Mouse (Mus musculus): Measurements from ENCODE around the gene Btbd1. TPM values are rescaled to one million over a fixed set of nuclear protein-coding genes. Genes with fewer than 3 reads are reported as not detected.

Btbd1 gene
- total and polyA plus RNA-seq, 2 experiments from 2014 or later = 92.5 to 112 TPM

DNA sequence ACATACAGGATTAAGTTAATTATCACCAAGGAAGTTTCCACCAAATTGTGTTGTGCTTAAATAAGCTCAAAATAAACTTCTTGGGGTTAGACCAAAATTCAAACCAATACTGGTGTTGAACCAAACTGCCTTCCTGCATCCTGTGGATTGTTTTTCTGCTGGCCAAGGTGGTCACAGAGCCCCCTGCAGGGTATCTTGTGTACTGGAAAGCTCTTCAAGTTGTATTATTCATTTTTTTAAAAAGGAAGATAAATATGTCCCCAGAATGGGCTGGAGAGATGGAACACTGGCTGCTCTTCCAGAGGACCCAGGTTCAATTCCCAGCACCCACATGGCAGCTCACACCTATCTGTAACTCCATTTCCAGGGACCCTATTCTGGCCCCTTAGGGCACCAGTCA lies 5.6 kb upstream of the Btbd1 start:
- DNase-seq (ENCODE audit: low spot score) = no peak
- H3K9ac ChIP-seq (replicated peaks; ENCODE audit: low read length, poor library complexity, severe bottlenecking) = no peak overlapping the region
- TF ChIP-seq CTCF (IDR thresholded peaks at IDR 0.05) = no peak
- H3K9me3 ChIP-seq (ENCODE audit: low read length) = no peaks in the 10 kb centered on the region
- H3K4me3 ChIP-seq (ENCODE audit: low read depth, low read length) = no peak overlapping the region
- no peaks in the 10 kb centered on the region for H3K4me1 ChIP-seq (ENCODE audit: insufficient read depth, low read length)
- ATAC-seq (ENCODE audit: low FRiP score) = no peak
- H3K4me2 ChIP-seq (ENCODE audit: low read depth, low read length, poor library complexity, severe bottlenecking) = no peak overlapping the region
- H3K36me3 ChIP-seq (ENCODE audit: insufficient read depth, low read length) = no peaks in the 10 kb centered on the region
- H3K27me3 ChIP-seq (ENCODE audit: insufficient read depth, low read length) = no peaks in the 10 kb centered on the region
- no peak overlapping the region for H3K27ac ChIP-seq (ENCODE audit: low read depth, low read length)

DNA sequence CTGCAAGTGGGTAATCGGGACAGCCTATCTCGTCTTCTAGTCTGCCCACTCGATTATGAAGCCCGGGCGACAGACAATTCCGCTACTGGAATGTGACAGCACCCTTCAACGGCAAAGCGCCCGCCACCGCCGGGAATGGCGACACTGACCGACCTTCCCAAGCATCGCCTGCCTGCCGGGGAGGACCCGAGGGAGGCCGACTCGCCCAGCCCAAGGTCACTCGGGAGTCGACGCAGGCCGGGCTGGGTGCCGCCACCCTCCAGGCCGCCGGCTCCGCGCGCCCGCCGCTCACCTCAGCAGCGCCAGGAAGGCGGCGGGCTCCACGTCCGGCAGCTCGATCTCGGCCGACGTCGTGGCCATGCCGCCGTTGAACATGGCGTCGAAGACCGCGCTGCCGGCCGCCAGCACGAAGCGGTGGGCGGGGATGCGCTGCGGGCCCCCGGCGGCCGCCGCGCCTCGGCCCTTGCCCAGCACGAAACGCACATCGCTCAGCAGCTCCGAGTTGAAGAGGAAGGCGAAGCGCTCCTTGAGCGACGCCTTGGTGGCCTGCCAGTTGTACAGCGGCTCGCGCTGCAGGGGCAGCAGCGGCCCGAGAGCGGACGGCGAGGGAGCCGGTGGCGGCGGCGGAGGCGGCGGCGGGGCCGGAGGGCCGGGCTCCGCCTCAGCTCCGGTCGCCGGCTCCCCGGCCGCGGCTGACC lies 401 bp downstream of the Btbd1 start:
- DNase-seq (ENCODE audit: low spot score) = peak; percentile 51
- peak overlapping the region; percentile 77 for H3K4me3 ChIP-seq (ENCODE audit: low read depth, low read length)
- no peak; the same call in none of the 2 replicates for ATAC-seq (ENCODE audit: low FRiP score)
- peak overlapping the region; percentile 86 for H3K9ac ChIP-seq (replicated peaks; ENCODE audit: low read length, poor library complexity, severe bottlenecking)
- H3K4me2 ChIP-seq (ENCODE audit: low read depth, low read length, poor library complexity, severe bottlenecking) = peak overlapping the region; percentile 78
- peak overlapping the region; percentile 96 for H3K27ac ChIP-seq (ENCODE audit: low read depth, low read length)
- TF ChIP-seq CTCF (IDR thresholded peaks at IDR 0.05) = no peak
- under 1% methylated on average over 60 of the region's 91 CpGs for WGBS
- H3K36me3 ChIP-seq (ENCODE audit: insufficient read depth, low read length) = no peaks in the 10 kb centered on the region
- H3K27me3 ChIP-seq (ENCODE audit: insufficient read depth, low read length) = no peaks in the 10 kb centered on the region
- no peaks in the 10 kb centered on the region for H3K9me3 ChIP-seq (ENCODE audit: low read length)
- peaks cover 20% of the 10 kb centered on the region; the same call in 1 of the 2 replicates for H3K4me1 ChIP-seq (ENCODE audit: insufficient read depth, low read length)

DNA sequence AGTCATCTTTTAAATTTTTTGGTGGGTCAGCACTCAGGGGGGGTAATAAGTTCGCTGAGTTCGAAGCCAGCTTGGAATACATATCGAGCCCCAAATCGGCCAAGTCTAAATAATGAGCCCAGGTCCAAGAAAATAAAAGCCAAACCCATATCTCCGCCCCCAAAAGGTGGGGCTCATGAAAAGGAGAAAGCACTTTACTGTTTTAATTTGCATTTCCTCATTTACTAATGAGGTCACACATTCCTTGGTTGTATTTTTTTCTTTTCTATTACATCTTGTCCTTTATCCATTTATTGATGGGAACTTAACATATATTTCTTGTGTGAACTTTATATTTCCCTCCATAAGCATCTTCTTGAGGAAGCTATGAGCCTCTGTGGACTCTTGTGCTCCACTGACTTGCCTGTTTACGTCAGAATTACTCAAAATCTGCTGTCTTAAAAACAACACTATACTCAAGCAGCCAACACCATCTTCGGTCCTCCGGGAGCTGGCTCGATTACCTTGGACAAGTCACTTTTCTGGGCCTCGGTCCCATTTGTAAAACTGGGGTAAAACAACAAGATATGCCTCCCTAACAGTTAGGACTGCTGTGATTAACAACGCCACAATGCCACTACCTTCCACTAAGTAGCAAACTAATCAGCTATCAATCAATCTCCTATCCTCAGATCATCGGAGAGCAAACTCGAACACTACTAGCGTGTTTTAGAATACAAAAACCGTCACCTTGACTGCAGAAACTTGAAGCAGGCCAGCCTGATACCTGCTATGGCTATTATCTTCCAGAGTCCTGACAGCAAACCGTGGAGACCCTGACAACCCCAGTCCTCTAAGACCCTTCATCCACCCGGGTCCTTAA lies 1.2 kb downstream of the Btbd1 start:
- H3K4me1 ChIP-seq (ENCODE audit: insufficient read depth, low read length) = peaks cover 20% of the 10 kb centered on the region; the same call in 1 of the 2 replicates
- H3K4me3 ChIP-seq (ENCODE audit: low read depth, low read length) = peak overlapping the region; percentile 77
- WGBS = 20% methylated on average over 17 of the region's 17 CpGs
- ATAC-seq (ENCODE audit: low FRiP score) = 0 out of 2 replicates have a peak, but pooled peaks have one; percentile 9
- H3K36me3 ChIP-seq (ENCODE audit: insufficient read depth, low read length) = no peaks in the 10 kb centered on the region
- peak; percentile 36 for DNase-seq (ENCODE audit: low spot score)
- no peaks in the 10 kb centered on the region for H3K9me3 ChIP-seq (ENCODE audit: low read length)
- TF ChIP-seq CTCF (IDR thresholded peaks at IDR 0.05) = no peak
- peak overlapping the region; percentile 86 for H3K9ac ChIP-seq (replicated peaks; ENCODE audit: low read length, poor library complexity, severe bottlenecking)
- H3K27me3 ChIP-seq (ENCODE audit: insufficient read depth, low read length) = no peaks in the 10 kb centered on the region
- H3K27ac ChIP-seq (ENCODE audit: low read depth, low read length) = peak overlapping the region; percentile 96
- H3K4me2 ChIP-seq (ENCODE audit: low read depth, low read length, poor library complexity, severe bottlenecking) = peak overlapping the region; percentile 78

DNA sequence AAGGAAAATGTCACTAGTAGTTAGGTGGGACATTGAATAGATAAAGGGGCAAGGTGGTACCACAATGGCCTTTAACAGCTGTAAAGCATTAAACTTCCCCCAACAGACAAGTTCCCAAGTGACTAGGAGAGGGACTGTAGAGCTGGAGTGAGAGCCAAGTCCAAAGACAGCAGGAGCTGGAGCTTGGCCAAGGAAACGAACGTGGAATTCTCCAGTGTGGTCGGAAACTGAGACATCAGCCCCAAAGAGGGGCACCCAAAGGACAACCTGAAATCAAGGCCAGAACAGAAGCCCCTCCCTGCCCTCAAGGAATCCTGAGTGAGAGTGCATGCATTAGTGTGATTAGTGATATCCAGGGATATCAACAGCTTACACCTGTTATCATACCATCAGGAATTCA lies 3.9 kb downstream of the Btbd1 start:
- TF ChIP-seq CTCF (IDR thresholded peaks at IDR 0.05) = no peak
- H3K27me3 ChIP-seq (ENCODE audit: insufficient read depth, low read length) = no peaks in the 10 kb centered on the region
- no peak overlapping the region for H3K27ac ChIP-seq (ENCODE audit: low read depth, low read length)
- no peak for ATAC-seq (ENCODE audit: low FRiP score)
- H3K36me3 ChIP-seq (ENCODE audit: insufficient read depth, low read length) = no peaks in the 10 kb centered on the region
- H3K4me3 ChIP-seq (ENCODE audit: low read depth, low read length) = no peak overlapping the region
- no peak overlapping the region for H3K9ac ChIP-seq (replicated peaks; ENCODE audit: low read length, poor library complexity, severe bottlenecking)
- H3K9me3 ChIP-seq (ENCODE audit: low read length) = no peaks in the 10 kb centered on the region
- H3K4me1 ChIP-seq (ENCODE audit: insufficient read depth, low read length) = peaks cover 20% of the 10 kb centered on the region; the same call in 1 of the 2 replicates
- DNase-seq (ENCODE audit: low spot score) = no peak
- 41% methylated on average over 3 of the region's 3 CpGs for WGBS
- H3K4me2 ChIP-seq (ENCODE audit: low read depth, low read length, poor library complexity, severe bottlenecking) = peak overlapping the region; percentile 37

DNA sequence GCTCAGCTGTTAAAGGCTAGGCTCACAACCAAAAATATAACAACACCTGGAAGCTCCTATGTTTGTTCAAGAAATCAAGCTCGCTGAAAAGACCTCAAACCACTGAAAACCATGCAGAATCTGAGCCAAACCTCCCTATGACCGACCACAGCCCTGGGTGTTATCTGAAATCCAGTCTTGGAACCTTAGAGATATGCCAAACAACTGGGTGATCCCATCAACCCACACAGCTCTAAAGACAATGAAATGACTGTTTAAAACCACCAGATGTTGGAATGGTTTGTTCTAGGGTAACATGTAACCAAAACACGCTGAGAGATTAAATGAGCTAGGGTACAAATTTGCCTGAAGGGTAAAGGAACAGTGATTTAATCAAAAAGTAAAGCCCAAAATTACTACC lies 4.3 kb downstream of the Btbd1 start:
- H3K9me3 ChIP-seq (ENCODE audit: low read length) = no peaks in the 10 kb centered on the region
- no peak overlapping the region for H3K9ac ChIP-seq (replicated peaks; ENCODE audit: low read length, poor library complexity, severe bottlenecking)
- H3K27ac ChIP-seq (ENCODE audit: low read depth, low read length) = no peak overlapping the region
- ATAC-seq (ENCODE audit: low FRiP score) (no peak), DNase-seq (ENCODE audit: low spot score) (no peak)
- no peaks in the 10 kb centered on the region for H3K27me3 ChIP-seq (ENCODE audit: insufficient read depth, low read length)
- H3K4me2 ChIP-seq (ENCODE audit: low read depth, low read length, poor library complexity, severe bottlenecking) = peak overlapping the region; percentile 37; the same call in 1 of the 2 replicates
- peaks cover 20% of the 10 kb centered on the region; the same call in 1 of the 2 replicates for H3K4me1 ChIP-seq (ENCODE audit: insufficient read depth, low read length)
- no peaks in the 10 kb centered on the region for H3K36me3 ChIP-seq (ENCODE audit: insufficient read depth, low read length)
- WGBS = 79% methylated on average over 3 of the region's 3 CpGs
- no peak overlapping the region for H3K4me3 ChIP-seq (ENCODE audit: low read depth, low read length)
- no peak for TF ChIP-seq CTCF (IDR thresholded peaks at IDR 0.05)

DNA sequence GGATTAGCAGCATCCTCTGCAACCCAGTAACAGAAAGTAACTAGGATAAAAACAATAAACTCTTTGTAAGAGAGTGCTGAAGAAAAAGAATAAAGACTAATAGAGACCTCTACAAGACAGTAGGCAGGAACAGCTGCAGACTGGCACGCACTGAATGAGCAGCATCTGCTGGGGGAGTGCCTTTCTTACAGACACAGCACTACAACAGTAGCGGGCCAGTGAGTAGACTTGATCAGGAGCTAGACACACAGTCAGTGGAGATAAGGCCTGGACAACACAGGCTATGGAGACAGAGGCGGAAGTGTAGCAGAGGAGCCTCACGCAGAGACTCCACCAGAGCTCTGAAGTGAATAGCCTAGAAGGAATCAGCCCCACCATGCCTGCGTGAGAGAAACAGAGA lies 23.2 kb downstream of the Btbd1 start:
- Histone ChIP-seq H3K36me3 (ENCODE audit: insufficient read depth, low read length) (no peaks in the 10 kb centered on the region; the same call in 1 of the 2 replicates), H3K9me3 (ENCODE audit: low read length) (no peaks in the 10 kb centered on the region), H3K9ac (replicated peaks; ENCODE audit: low read length, poor library complexity, severe bottlenecking) (no peak overlapping the region), H3K4me3 (ENCODE audit: low read depth, low read length) (no peak overlapping the region), H3K4me2 (ENCODE audit: low read depth, low read length, poor library complexity, severe bottlenecking) (no peak overlapping the region), H3K27me3 (ENCODE audit: insufficient read depth, low read length) (no peaks in the 10 kb centered on the region), H3K27ac (ENCODE audit: low read depth, low read length) (no peak overlapping the region), H3K4me1 (ENCODE audit: insufficient read depth, low read length) (no peaks in the 10 kb centered on the region)
- no peak for ATAC-seq (ENCODE audit: low FRiP score)
- DNase-seq (ENCODE audit: low spot score) = no peak
- TF ChIP-seq CTCF (IDR thresholded peaks at IDR 0.05) = no peak
- 68% methylated on average over 5 of the region's 5 CpGs for WGBS
